Mouse (Mus musculus): ENCODE measurements around the gene Dcp1a. TPM values are rescaled to one million over a fixed set of nuclear protein-coding genes. Genes with fewer than 3 reads are reported as not detected.

Dcp1a gene
- polyA plus RNA-seq (2012; rRNA removed) = 37.6 and 39.1 TPM in 2 replicates

- DNase-seq (ENCODE audit: low read depth) = peak; percentile 76
Measured at GRCm38 (mm10) chr14:30479361-30479948, at the start of gene Dcp1a. TSS of gene Dcp1a (plus strand) at chr14:30479535.

GRCm38 (mm10) chr14:30429606-30430005 lies 49.7 kb upstream of the Dcp1a start:
- no peak for DNase-seq (ENCODE audit: low read depth)

GRCm38 (mm10) chr14:30430026-30430425 lies 49.3 kb upstream of the Dcp1a start:
- no peak for DNase-seq (ENCODE audit: low read depth)

GRCm38 (mm10) chr14:30430446-30430845 lies 48.9 kb upstream of the Dcp1a start:
- DNase-seq (ENCODE audit: low read depth) = no peak

- DNase-seq (ENCODE audit: low read depth) = peak; percentile 52
Measured at GRCm38 (mm10) chr14:30435316-30435715, 44.0 kb upstream of the Dcp1a start.

- DNase-seq (ENCODE audit: low read depth) = no peak
Measured at GRCm38 (mm10) chr14:30439915-30440314, 39.4 kb upstream of the Dcp1a start.

- no peak for DNase-seq (ENCODE audit: low read depth)
Measured at GRCm38 (mm10) chr14:30455801-30456595, 23.3 kb upstream of the Dcp1a start.

GRCm38 (mm10) chr14:30457436-30457835 lies 21.9 kb upstream of the Dcp1a start:
- no peak for DNase-seq (ENCODE audit: low read depth)

- DNase-seq (ENCODE audit: low read depth) = no peak
Measured at GRCm38 (mm10) chr14:30457897-30458296, 21.4 kb upstream of the Dcp1a start.

- DNase-seq (ENCODE audit: low read depth) = no peak
Measured at GRCm38 (mm10) chr14:30458820-30459219, 20.5 kb upstream of the Dcp1a start.

GRCm38 (mm10) chr14:30459891-30460523 lies 19.3 kb upstream of the Dcp1a start:
- no peak for DNase-seq (ENCODE audit: low read depth)

GRCm38 (mm10) chr14:30463312-30463711 lies 16.0 kb upstream of the Dcp1a start:
- DNase-seq (ENCODE audit: low read depth) = no peak

- DNase-seq (ENCODE audit: low read depth) = no peak
Measured at GRCm38 (mm10) chr14:30473605-30474004, 5.7 kb upstream of the Dcp1a start.

GRCm38 (mm10) chr14:30474416-30474815 lies 4.9 kb upstream of the Dcp1a start:
- DNase-seq (ENCODE audit: low read depth) = no peak

GRCm38 (mm10) chr14:30491342-30491741 lies 12.0 kb downstream of the Dcp1a start, which contains the start of gene Cacna1d:
TSS of gene Cacna1d (minus strand) at chr14:30491455.
- no peak for DNase-seq (ENCODE audit: low read depth)

- no peak for DNase-seq (ENCODE audit: low read depth)
Measured at GRCm38 (mm10) chr14:30493276-30493675, 13.9 kb downstream of the Dcp1a start.

GRCm38 (mm10) chr14:30494998-30495397 lies 15.7 kb downstream of the Dcp1a start:
- no peak for DNase-seq (ENCODE audit: low read depth)

- no peak for DNase-seq (ENCODE audit: low read depth)
Measured at GRCm38 (mm10) chr14:30498202-30498601, 18.9 kb downstream of the Dcp1a start.

- DNase-seq (ENCODE audit: low read depth) = no peak
Measured at GRCm38 (mm10) chr14:30504990-30505389, 25.7 kb downstream of the Dcp1a start.

- no peak for DNase-seq (ENCODE audit: low read depth)
Measured at GRCm38 (mm10) chr14:30510214-30510763, 31.0 kb downstream of the Dcp1a start.

- DNase-seq (ENCODE audit: low read depth) = no peak
Measured at GRCm38 (mm10) chr14:30512896-30513295, 33.6 kb downstream of the Dcp1a start.

GRCm38 (mm10) chr14:30515931-30516723 lies 36.8 kb downstream of the Dcp1a start:
- DNase-seq (ENCODE audit: low read depth) = no peak

Measured in gonadal fat pad, adult 2 months (tissue).